Mouse (Mus musculus) ES-Bruce4 (cell line): ENCODE results near the gene Tmigd3.

Experiments used
- EP300 ChIP-seq: IDR thresholded peaks from 2 replicates; pipeline ENCODE4 v1.6.1; 2011; ENCODE audit warnings: low read depth, low read length; ENCODE audit not compliant: insufficient read depth
- POLR2A ChIP-seq: IDR thresholded peaks from one replicate; pipeline ENCODE4 v1.8.1; 2011; ENCODE audit warnings: low read length; ENCODE audit not compliant: insufficient read depth

GRCm38 (mm10) chr3:105870558-105870957, at the start of gene Tmigd3, which contains the start of gene Adora3:
- no peak for TF ChIP-seq POLR2A
- no peak for TF ChIP-seq EP300
